In the genomic region with DNA sequence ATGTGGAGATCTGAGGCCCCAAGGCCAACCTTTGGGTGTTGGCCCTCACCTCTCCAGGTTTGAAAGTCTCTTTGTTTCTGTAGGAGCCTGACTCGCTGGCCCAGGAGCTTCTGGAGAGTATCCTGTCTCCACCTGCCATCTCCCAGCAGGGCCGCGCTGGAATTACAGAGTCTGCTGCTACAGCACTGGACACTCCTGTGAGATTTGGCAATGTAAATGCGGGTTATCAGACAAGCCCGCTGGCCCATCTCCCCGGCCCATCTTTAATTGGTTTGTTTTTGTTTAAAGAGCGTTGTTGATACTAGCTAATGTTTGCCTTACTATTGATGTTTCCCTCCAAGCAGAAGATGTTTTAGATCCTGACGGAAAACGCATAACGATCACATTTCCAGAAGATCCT, we compare ENCODE assay signal across 24 mouse cellular contexts.
"Had no signal": no experiment of that assay in that cellular context is flagged by ENCODE, and none has a peak within 500 bp of the region (broad histone marks: within the 10 kb centered on the region; RNA-seq: fewer than 3 reads in every experiment).

No protein-coding gene starts in this region.

- H3K27me3 ChIP-seq: heart, embryonic 13.5 days; heart, embryonic 15.5 days; hindbrain, embryonic 13.5 days; hindbrain, embryonic 15.5 days; kidney, embryonic 15.5 days; limb, embryonic 13.5 days; limb, embryonic 15.5 days; liver, embryonic 13.5 days; liver, embryonic 15.5 days had no signal

- DNase-seq: gastrocnemius, postnatal 14 days; gastrocnemius, postnatal 36 days; heart, adult 18-20 months; heart, postnatal 36 days; kidney, adult 11 months; kidney, adult 2 months; kidney, adult 9 months; kidney, postnatal 14 days; kidney, postnatal 36 days; layer of hippocampus, adult 9-11 months; layer of hippocampus, postnatal 36 days; left cerebral cortex, postnatal 4 days; liver, embryonic 13.5 days had no signal

- H3K9ac ChIP-seq: heart, embryonic 15.5 days; hindbrain, embryonic 13.5 days; hindbrain, embryonic 15.5 days; kidney, embryonic 15.5 days; limb, embryonic 13.5 days; limb, embryonic 15.5 days; liver, embryonic 13.5 days; liver, embryonic 15.5 days had no signal

- ATAC-seq: hindbrain, postnatal 0 days; intestine, embryonic 16.5 days had no signal

- H3K27ac ChIP-seq: heart, embryonic 13.5 days; heart, embryonic 15.5 days; hindbrain, embryonic 13.5 days; hindbrain, embryonic 15.5 days; hindbrain, postnatal 0 days; kidney, embryonic 15.5 days; kidney, postnatal 0 days; limb, embryonic 13.5 days; limb, embryonic 15.5 days; liver, embryonic 13.5 days; liver, embryonic 15.5 days had no signal

- H3K4me2 ChIP-seq: heart, embryonic 15.5 days; hindbrain, embryonic 13.5 days; hindbrain, embryonic 15.5 days; limb, embryonic 15.5 days; liver, embryonic 13.5 days; liver, embryonic 15.5 days had no signal

- H3K36me3 ChIP-seq: heart, embryonic 13.5 days; heart, embryonic 15.5 days; hindbrain, embryonic 13.5 days; hindbrain, embryonic 15.5 days; limb, embryonic 13.5 days; limb, embryonic 15.5 days; liver, embryonic 13.5 days; liver, embryonic 15.5 days had no signal

- H3K9me3 ChIP-seq: heart, embryonic 13.5 days; heart, embryonic 15.5 days; hindbrain, embryonic 13.5 days; hindbrain, embryonic 15.5 days; kidney, embryonic 15.5 days; limb, embryonic 13.5 days; limb, embryonic 15.5 days; liver, embryonic 13.5 days; liver, embryonic 15.5 days had no signal

- H3K4me3 ChIP-seq: heart, embryonic 13.5 days; heart, embryonic 15.5 days; hindbrain, embryonic 13.5 days; hindbrain, embryonic 15.5 days; kidney, embryonic 15.5 days; limb, embryonic 13.5 days; limb, embryonic 15.5 days; liver, embryonic 13.5 days; liver, embryonic 15.5 days had no signal
